Mouse (Mus musculus) spleen, postnatal 4 days (tissue): ENCODE measurements around the gene Krt71.

Experiments
- DNase-seq, 2 experiments: peaks; one replicate each; pipeline ENCODE4 v3.0.0; 2022; ENCODE audit warnings: low spot score in 2 of 2

Krt71 gene

GRCm38 (mm10) chr15:101688161-101688560 is 54.7 kb downstream of the Krt71 start:
- DNase-seq = no peak
